Mouse (Mus musculus) cerebellum, adult 9-11 months (tissue): ENCODE measurements around the gene Gm20075.
"Not testable (repeated sequence)": the region's sequence is repeated elsewhere in the genome, so short reads cannot be mapped to it uniquely, and the experiment has no call there.

ENCODE experiments used
- DNase-seq: peaks from one replicate; pipeline ENCODE4 v3.0.0; 2022

Gene Gm20075

GRCm38 (mm10) chr13:96081276-96081675, at the start of gene Gm20075:
Gene Gm20075, minus strand, starts transcription at chr13:96081376.
- DNase-seq, result not testable (repeated sequence)

GRCm38 (mm10) chr13:96129081-96129480, 47.9 kb upstream of the Gm20075 start:
- no peak for DNase-seq

GRCm38 (mm10) chr13:96126669-96127068, 45.5 kb upstream of the Gm20075 start:
- DNase-seq, result no peak

- DNase-seq, result no peak
These were observed 43.8 kb upstream of the Gm20075 start for GRCm38 (mm10) chr13:96125011-96125410.

- no peak for DNase-seq
These were observed 31.5 kb upstream of the Gm20075 start for GRCm38 (mm10) chr13:96112711-96113110.

- DNase-seq, result no peak
These were observed 29.6 kb upstream of the Gm20075 start for GRCm38 (mm10) chr13:96110767-96111166.

GRCm38 (mm10) chr13:96106367-96106766, 25.2 kb upstream of the Gm20075 start:
- DNase-seq, result no peak

- DNase-seq, result no peak
These were observed 9.8 kb upstream of the Gm20075 start for GRCm38 (mm10) chr13:96090929-96091328.

- DNase-seq, result no peak
These were observed 4.6 kb upstream of the Gm20075 start for GRCm38 (mm10) chr13:96085581-96086302.

- not testable (repeated sequence) for DNase-seq
These were observed 578 bp upstream of the Gm20075 start, which contains the start of gene Gm17190 for GRCm38 (mm10) chr13:96081754-96082153. Gene Gm17190, plus strand, starts transcription at chr13:96082054.

- DNase-seq, result no peak
These were observed 7.6 kb downstream of the Gm20075 start for GRCm38 (mm10) chr13:96073555-96073954.

- DNase-seq, result no peak
These were observed 28.4 kb downstream of the Gm20075 start for GRCm38 (mm10) chr13:96052755-96053154.

- no peak for DNase-seq
These were observed 35.8 kb downstream of the Gm20075 start for GRCm38 (mm10) chr13:96045396-96045795.

GRCm38 (mm10) chr13:96040275-96041042, 40.7 kb downstream of the Gm20075 start:
- no peak for DNase-seq

- DNase-seq, result no peak
These were observed 41.6 kb downstream of the Gm20075 start for GRCm38 (mm10) chr13:96039536-96039935.

- DNase-seq, result peak; percentile 6
These were observed 50.6 kb downstream of the Gm20075 start for GRCm38 (mm10) chr13:96030368-96031223.
